Mouse (Mus musculus) gastrocnemius, postnatal 25 days (tissue): Measurements from ENCODE around the gene Psmc1. TPM values are rescaled to one million over a fixed set of nuclear protein-coding genes. Genes with fewer than 3 reads are reported as not detected.

Experiments used
- total RNA-seq, 2 experiments: library from RNA; stranded (reverse); gene quantifications; 1 replicate in 1 of 2; 2 replicates in 1 of 2; pipeline ENCODE4 v1.2.3; 2021

Psmc1 gene
- total RNA-seq, 2 experiments from 2014 or later = 132 to 139 TPM

Other genes with a start within 250 kb of the Psmc1 start
- not detected for gene Efcab11, start 225.7 kb upstream of the Psmc1 start, total RNA-seq
- 1 to 10 TPM; 4.0 to 5.2 TPM for gene Tdp1, start 225.6 kb upstream of the Psmc1 start, total RNA-seq
- under 1 TPM; 0.10 to 0.38 TPM for gene Kcnk13, start 145.7 kb upstream of the Psmc1 start, total RNA-seq
- gene Nrde2, start 49.5 kb downstream of the Psmc1 start, total RNA-seq = 1 to 10 TPM; 5.7 to 6.5 TPM
- gene Calm1, start 89.3 kb downstream of the Psmc1 start, total RNA-seq = 100 to 1,000 TPM; 351 to 515 TPM